Mouse (Mus musculus) liver, embryonic 14.5 days (tissue): ENCODE data around the gene Cd2. TPM values are rescaled to one million over a fixed set of nuclear protein-coding genes. Genes with fewer than 3 reads are reported as not detected.

ENCODE experiments used
- ATAC-seq: fragments of 200-750 bp; cut with Nextera tagmentation; 2 replicates; pipeline ENCODE4 v1.8.0; 2017; ENCODE audit warnings: moderate number of reproducible peaks, mild to moderate bottlenecking, moderate library complexity; ENCODE audit not compliant: insufficient read depth
- DNase-seq, 3 experiments: peaks; one replicate each; pipeline ENCODE4 v3.0.0-alpha.2; 2012 to 2013; ENCODE audit warnings: low read depth in 3 of 3, low spot score in 3 of 3
- H3K27ac ChIP-seq: fragments of 300-500 bp; sonication (generic); 2 replicates; pipeline ENCODE4 v1.5.1; 2014; ENCODE audit warnings: moderate library complexity, mild to moderate bottlenecking, control low read depth, inconsistent platforms
- H3K27me3 ChIP-seq: fragments of 300-500 bp; sonication (generic); 2 replicates; pipeline ENCODE4 v1.6.1; 2014; ENCODE audit warnings: mild to moderate bottlenecking, low read length, moderate library complexity; ENCODE audit not compliant: control insufficient read depth, insufficient read depth
- H3K36me3 ChIP-seq: fragments of 300-500 bp; sonication (generic); replicated peaks from 2 replicates; pipeline ENCODE4 v1.6.1; 2014; ENCODE audit warnings: low read depth; ENCODE audit not compliant: control insufficient read depth, insufficient read depth
- H3K4me1 ChIP-seq, 2 experiments: fragments of 200-500 bp in 1 of 2; fragments of 300-500 bp in 1 of 2; sonication (generic) in 1 of 2; replicated peaks; 2 replicates each; pipeline ENCODE4 v1.6.1; 2012 to 2014; ENCODE audit warnings: antibody characterized with exemption in 1 of 2, inconsistent platforms in 1 of 2, low read length in 1 of 2; ENCODE audit not compliant: control insufficient read depth in 2 of 2, insufficient read depth in 2 of 2
- H3K4me2 ChIP-seq: fragments of 300-500 bp; sonication (generic); 2 replicates; pipeline ENCODE4 v1.6.1; 2014; ENCODE audit warnings: low read depth, mild to moderate bottlenecking, control low read depth, moderate library complexity
- H3K4me3 ChIP-seq, 2 experiments: fragments of 200-500 bp in 1 of 2; fragments of 300-500 bp in 1 of 2; sonication (generic) in 1 of 2; 2 replicates each; pipeline ENCODE4 v1.5.1; 2012 to 2014; ENCODE audit warnings: low read depth in 2 of 2, low read length in 2 of 2, mild to moderate bottlenecking in 2 of 2, control low read depth in 1 of 2, inconsistent platforms in 1 of 2, moderate library complexity in 1 of 2; ENCODE audit not compliant: insufficient read depth in 1 of 2
- H3K9ac ChIP-seq: fragments of 300-500 bp; sonication (generic); replicated peaks from 2 replicates; pipeline ENCODE4 v1.6.1; 2014; ENCODE audit warnings: mild to moderate bottlenecking, control low read depth, moderate library complexity
- H3K9me3 ChIP-seq: fragments of 300-500 bp; sonication (generic); 2 replicates; pipeline ENCODE4 v1.6.1; 2016; ENCODE audit warnings: low read length, mixed read lengths; ENCODE audit not compliant: control insufficient read depth
- CTCF ChIP-seq: IDR thresholded peaks from 2 replicates; pipeline ENCODE4 v1.5.1; 2016; ENCODE audit warnings: antibody characterized with exemption, low read depth, control low read depth
- EP300 ChIP-seq: IDR thresholded peaks from 2 replicates; pipeline ENCODE4 v1.6.1; 2016; ENCODE audit warnings: antibody characterized with exemption, low read depth
- WGBS: fragments of 180-500 bp; shearing (Covaris S2); extraction: QIAGEN DNeasy Blood & Tissue Kit; methylation state at CpG from one replicate; pipeline ENCODE4 v1.1.7; 2014; ENCODE audit not compliant: insufficient replicate concordance; 5-methylcytosine and 5-hydroxymethylcytosine counted together
- polyA plus RNA-seq, 2 experiments: library from polyadenylated mRNA; depleted of rRNA in 1 of 2; stranded (reverse) in 1 of 2; unstranded in 1 of 2; fragments of >200 nt; fragmentation: Nextera tagmentation in 1 of 2; extraction: Ambion mirVana in 1 of 2; gene quantifications; 2 replicates each; pipeline versions ENCODE4 v1.2.1 to v1.2.3; 2012 to 2014

The Cd2 gene
- polyA plus RNA-seq, 2 experiments = not detected

GRCm38 (mm10) chr3:101299591-101299990 lies 11.9 kb upstream of the Cd2 start:
- H3K4me2 ChIP-seq = no peak overlapping the region
- WGBS = 70% methylated on average over 6 of the region's 6 CpGs
- TF ChIP-seq EP300 (no peak), CTCF (no peak)
- H3K9ac ChIP-seq = no peak overlapping the region
- no peaks in the 10 kb centered on the region for H3K36me3 ChIP-seq
- ATAC-seq (no peak), DNase-seq (no peak)
- H3K4me1 ChIP-seq = peaks cover 3 to 4% of the 10 kb centered on the region in 2 experiments; a peak in 3 of 4 replicates
- H3K4me3 ChIP-seq = no peak overlapping the region
- H3K27me3 ChIP-seq = no peaks in the 10 kb centered on the region
- H3K27ac ChIP-seq = no peak overlapping the region
- H3K9me3 ChIP-seq = no peaks in the 10 kb centered on the region

- no peaks in the 10 kb centered on the region for H3K36me3 ChIP-seq
- no peak for ATAC-seq
- TF ChIP-seq CTCF (no peak), EP300 (no peak)
- H3K27me3 ChIP-seq = no peaks in the 10 kb centered on the region
- no peaks in the 10 kb centered on the region for H3K9me3 ChIP-seq
- H3K27ac ChIP-seq = no peak overlapping the region
- peaks cover 3 to 4% of the 10 kb centered on the region in 2 experiments; a peak in 3 of 4 replicates for H3K4me1 ChIP-seq
- 80% methylated on average over 5 of the region's 5 CpGs for WGBS
- H3K4me2 ChIP-seq = no peak overlapping the region
- no peak for DNase-seq
- no peak overlapping the region for H3K9ac ChIP-seq
- H3K4me3 ChIP-seq = no peak overlapping the region
Measured at GRCm38 (mm10) chr3:101297221-101297620, 9.5 kb upstream of the Cd2 start.

- ATAC-seq (no peak), DNase-seq (no peak)
- H3K4me1 ChIP-seq = peaks cover 3 to 4% of the 10 kb centered on the region in 2 experiments; a peak in 3 of 4 replicates
- no peaks in the 10 kb centered on the region for H3K36me3 ChIP-seq
- H3K4me3 ChIP-seq = no peak overlapping the region
- H3K9me3 ChIP-seq = no peaks in the 10 kb centered on the region
- H3K9ac ChIP-seq = no peak overlapping the region
- H3K4me2 ChIP-seq = no peak overlapping the region
- WGBS = 39% methylated on average over 15 of the region's 15 CpGs
- TF ChIP-seq EP300 (no peak), CTCF (no peak)
- H3K27me3 ChIP-seq = no peaks in the 10 kb centered on the region
- no peak overlapping the region for H3K27ac ChIP-seq
Measured at GRCm38 (mm10) chr3:101295931-101296820, 8.4 kb upstream of the Cd2 start.

- ATAC-seq (no peak), DNase-seq (peak; percentile 42 to 49 (median 46))
- H3K27ac ChIP-seq = no peak overlapping the region
- no peaks in the 10 kb centered on the region for H3K9me3 ChIP-seq
- no peak overlapping the region for H3K4me3 ChIP-seq
- no peak overlapping the region for H3K4me2 ChIP-seq
- WGBS = 5% methylated on average over 11 of the region's 11 CpGs
- no peaks in the 10 kb centered on the region for H3K27me3 ChIP-seq
- H3K36me3 ChIP-seq = no peaks in the 10 kb centered on the region
- TF ChIP-seq CTCF = peak; percentile 92
- TF ChIP-seq EP300 = no peak
- no peak overlapping the region for H3K9ac ChIP-seq
- H3K4me1 ChIP-seq = peaks cover 0 to 3% of the 10 kb centered on the region in 2 experiments; a peak in 2 of 4 replicates
Measured at GRCm38 (mm10) chr3:101295366-101295867, 7.7 kb upstream of the Cd2 start.

GRCm38 (mm10) chr3:101294487-101295365 lies 7.0 kb upstream of the Cd2 start:
- no peaks in the 10 kb centered on the region for H3K36me3 ChIP-seq
- H3K27me3 ChIP-seq = no peaks in the 10 kb centered on the region
- no peak for DNase-seq
- no peak overlapping the region for H3K9ac ChIP-seq
- no peak for TF ChIP-seq CTCF
- TF ChIP-seq EP300 = no peak
- H3K9me3 ChIP-seq = no peaks in the 10 kb centered on the region
- H3K4me1 ChIP-seq = no peaks in the 10 kb centered on the region
- no peak overlapping the region for H3K4me2 ChIP-seq
- no peak overlapping the region for H3K4me3 ChIP-seq
- no peak for ATAC-seq
- WGBS = 74% methylated on average over 10 of the region's 10 CpGs
- H3K27ac ChIP-seq = no peak overlapping the region
